8 mouse cellular contexts compared by ENCODE assay signal in genomic region chr1:151755660-151756424, GRCm38 (mm10). TPM values are rescaled to one million over a fixed set of nuclear protein-coding genes. Genes with fewer than 3 reads are reported as not detected.
DNase-seq lines count a peak whose midpoint lies in the region; ATAC-seq and TF ChIP-seq lines count a peak whose summit lies in the region.

No protein-coding gene starts in this region.

- no peak for ATAC-seq in hindbrain, embryonic 14.5 days (ENCODE audit: low FRiP score)
- peak; percentile 1 for ATAC-seq in megakaryocyte-erythroid progenitor cell, adult 5-6 weeks (replicated peaks; ENCODE audit: low FRiP score, low TSS enrichment, poor library complexity, severe bottlenecking)

- H3K27ac ChIP-seq in layer of hippocampus, adult 2 months, result peak overlapping the region; percentile 90
- 0 out of 2 replicates have a peak overlapping the region, but pooled peaks have one; percentile 37 for H3K27ac ChIP-seq in cortical plate, adult 2 months (ENCODE audit: insufficient read depth, low read length)
- peak overlapping the region; percentile 88 for H3K27ac ChIP-seq in hindbrain, embryonic 14.5 days

- no peaks in the 10 kb centered on the region for H3K27me3 ChIP-seq in hindbrain, embryonic 14.5 days (ENCODE audit: control insufficient read depth, insufficient read depth, low read length)

- peaks cover 2% of the 10 kb centered on the region; the same call in 1 of the 2 replicates for H3K4me1 ChIP-seq in cortical plate, adult 2 months (ENCODE audit: control insufficient read depth, insufficient read depth, low read length)
- peaks cover 14% of the 10 kb centered on the region for H3K4me1 ChIP-seq in hindbrain, embryonic 14.5 days (replicated peaks; ENCODE audit: control insufficient read depth, insufficient read depth, low read length)

- peak; percentile 9; the same call in 1 of the 2 replicates for TF ChIP-seq CTCF in layer of hippocampus, adult 2 months (conservative IDR thresholded peaks at IDR 0.05)
- no peak for TF ChIP-seq CTCF in cortical plate, adult 2 months (IDR thresholded peaks at IDR 0.05; ENCODE audit: extremely low read depth, insufficient read depth, low read length)

- 8% methylated on average over 34 of the region's 36 CpGs for WGBS in hindbrain, embryonic 14.5 days

- H3K9me3 ChIP-seq in hindbrain, embryonic 14.5 days (ENCODE audit: control insufficient read depth, low read length), result no peaks in the 10 kb centered on the region

- H3K9ac ChIP-seq in hindbrain, embryonic 14.5 days, result peak overlapping the region; percentile 70

- peaks cover 11% of the 10 kb centered on the region for H3K36me3 ChIP-seq in hindbrain, embryonic 14.5 days (replicated peaks; ENCODE audit: control insufficient read depth, insufficient read depth)

- H3K4me2 ChIP-seq in hindbrain, embryonic 14.5 days (replicated peaks), result peak overlapping the region; percentile 89

- no peak for TF ChIP-seq POLR2A in cortical plate, adult 2 months (IDR thresholded peaks at IDR 0.05; ENCODE audit: extremely low read depth, insufficient read depth, low read length)

- no peak for DNase-seq in layer of hippocampus, adult 2 months (ENCODE audit: low spot score in 2 of 2)
- DNase-seq in layer of hippocampus, adult 9-11 months, result no peak
- peak; percentile 27 for DNase-seq in Muller cell, postnatal 12 days (ENCODE audit: inconsistent ontology term)
- DNase-seq in hindbrain, embryonic 14.5 days (ENCODE audit: low spot score), result no peak
- no peak for DNase-seq in retina, postnatal 1 day
- DNase-seq in layer of hippocampus, postnatal 25 days (ENCODE audit: extremely low spot score in 1 of 2, low spot score in 1 of 2), result no peak

- peak overlapping the region; percentile 87 for H3K4me3 ChIP-seq in layer of hippocampus, adult 2 months
- peak overlapping the region; percentile 48 for H3K4me3 ChIP-seq in cortical plate, adult 2 months (ENCODE audit: insufficient read depth, low read length)
- H3K4me3 ChIP-seq in hindbrain, embryonic 14.5 days (replicated peaks; ENCODE audit: low read length), result peak overlapping the region; percentile 70

RNA-seq across cellular contexts. Expression of gene Edem3, which starts 0.7 kb away (rescaled TPM):
- total RNA-seq in layer of hippocampus, adult 2 months (2021), result 10 to 100 TPM; 36.1 to 40.5 TPM
- 14.7 and 15.2 TPM in 2 replicates for polyA plus RNA-seq in cortical plate, adult 2 months (2012; rRNA removed)
- 28.3 and 34.6 TPM in 2 replicates for polyA plus RNA-seq in hindbrain, embryonic 14.5 days (2014; fragmentation: Nextera tagmentation; extraction: Ambion mirVana)
- 13.8 and 21.7 TPM in 2 replicates for total RNA-seq in megakaryocyte-erythroid progenitor cell, adult 5-6 weeks (2014; fragmentation: Nextera tagmentation)
- total RNA-seq in megakaryocyte-erythroid progenitor cell, adult 5-6 weeks (2017), result 35.2 and 38.2 TPM in 2 replicates
- total RNA-seq in layer of hippocampus, postnatal 25 days (2021), result 10 to 100 TPM; 38.6 to 38.9 TPM

Comparison
In these comparisons a context has a peak if more than half of its experiments do, and no peak if none do; other contexts are left out.
1. H3K27ac ChIP-seq: peak in every context shown above with its lines; median percentile 90 in layer of hippocampus, adult 2 months; 88 in hindbrain, embryonic 14.5 days; 37 in cortical plate, adult 2 months.